Mouse (Mus musculus): ENCODE measurements around the gene Pcmt1. TPM values are rescaled to one million over a fixed set of nuclear protein-coding genes. Genes with fewer than 3 reads are reported as not detected.

Pcmt1 gene
- polyA plus RNA-seq, 1 experiment = 35.5 TPM

DNA sequence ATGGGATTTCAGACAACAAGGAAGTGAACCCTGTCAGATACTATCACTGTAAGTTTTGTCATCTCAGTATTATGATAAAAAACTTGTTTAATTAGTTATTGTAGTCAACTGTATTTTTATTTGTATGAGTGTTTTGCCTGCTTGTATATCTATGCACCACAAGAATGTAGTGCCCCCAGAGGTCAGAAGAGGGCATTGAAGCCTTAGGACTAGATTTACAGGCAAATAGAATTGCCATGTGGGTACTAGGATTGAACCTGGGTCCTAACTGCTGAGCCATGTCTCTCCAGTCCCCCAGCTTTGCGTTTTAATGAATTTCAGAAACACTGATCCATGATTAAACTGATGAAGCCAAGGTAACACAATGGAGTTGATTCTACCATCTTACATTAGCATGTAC lies 7.3 kb downstream of the Pcmt1 start:
- no peak overlapping the region for H3K4me3 ChIP-seq (ENCODE audit: control insufficient read depth, insufficient read depth, low read length)
- DNase-seq = peak; percentile 53
- no peaks in the 10 kb centered on the region for H3K4me1 ChIP-seq (replicated peaks; ENCODE audit: control insufficient read depth, insufficient read depth, low read length)
- TF ChIP-seq POLR2A (IDR thresholded peaks at IDR 0.05; ENCODE audit: control insufficient read depth, extremely low read depth, insufficient read depth, low read length, poor library complexity) = no peak
- no peaks in the 10 kb centered on the region for H3K27me3 ChIP-seq (ENCODE audit: control insufficient read depth, insufficient read depth, low read length)
- no peaks in the 10 kb centered on the region for H3K36me3 ChIP-seq (ENCODE audit: control insufficient read depth, insufficient read depth, low read length)
- no peak overlapping the region for H3K27ac ChIP-seq (ENCODE audit: control insufficient read depth, insufficient read depth, low read length)
- WGBS = 58% methylated on average over 1 of the region's 1 CpGs

DNA sequence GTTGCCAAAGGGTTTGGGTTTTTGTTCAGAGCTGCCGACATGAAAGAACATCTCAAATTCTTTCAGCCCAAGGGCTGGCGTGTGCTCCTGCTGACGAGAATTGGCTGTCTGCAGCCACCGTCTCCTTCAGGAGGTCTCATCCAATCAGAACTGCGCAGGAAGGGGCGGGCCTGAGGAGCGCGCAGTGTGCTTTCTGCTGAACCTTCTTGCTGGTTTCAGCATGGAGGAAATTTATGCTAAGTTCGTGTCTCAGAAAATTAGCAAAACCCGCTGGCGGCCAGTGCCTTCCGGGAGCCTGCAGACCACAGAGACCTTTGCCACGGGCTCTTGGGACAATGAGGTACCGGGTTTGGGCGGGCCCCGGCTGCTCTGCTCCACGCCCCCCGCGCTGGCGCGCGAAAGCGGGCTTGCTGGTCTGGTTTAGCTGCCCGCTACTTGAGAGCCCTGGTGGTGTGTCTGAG lies 13.6 kb downstream of the Pcmt1 start, which contains the start of gene Nup43:
Gene Nup43, plus strand, starts transcription at position 162 of the 461 bp plus-strand sequence.
- no peaks in the 10 kb centered on the region for H3K36me3 ChIP-seq (ENCODE audit: control insufficient read depth, insufficient read depth, low read length)
- no peak within 1 kb of the TSS for H3K27ac ChIP-seq (ENCODE audit: control insufficient read depth, insufficient read depth, low read length)
- peak; percentile 89 for DNase-seq
- TF ChIP-seq CTCF (IDR thresholded peaks at IDR 0.05; ENCODE audit: borderline replicate concordance, control insufficient read depth, extremely low read depth, insufficient read depth, low read length, poor library complexity) = no peak
- 0 out of 2 replicates have a peak, but pooled peaks have one; percentile 37 for TF ChIP-seq POLR2A (IDR thresholded peaks at IDR 0.05; ENCODE audit: control insufficient read depth, extremely low read depth, insufficient read depth, low read length, poor library complexity)
- under 1% methylated on average over 24 of the region's 24 CpGs for WGBS
- peak within 1 kb of the TSS; percentile 79 for H3K4me3 ChIP-seq (ENCODE audit: control insufficient read depth, insufficient read depth, low read length)
- no peaks in the 10 kb centered on the region for H3K27me3 ChIP-seq (ENCODE audit: control insufficient read depth, insufficient read depth, low read length)
- H3K4me1 ChIP-seq (replicated peaks; ENCODE audit: control insufficient read depth, insufficient read depth, low read length) = no peaks in the 10 kb centered on the region; the same call in 1 of the 2 replicates

GRCm38 (mm10) chr10:7664889-7665288 lies 16.0 kb downstream of the Pcmt1 start:
- Histone ChIP-seq H3K4me1 (replicated peaks; ENCODE audit: control insufficient read depth, insufficient read depth, low read length) (no peaks in the 10 kb centered on the region; the same call in 1 of the 2 replicates), H3K27ac (ENCODE audit: control insufficient read depth, insufficient read depth, low read length) (no peak overlapping the region), H3K27me3 (ENCODE audit: control insufficient read depth, insufficient read depth, low read length) (no peaks in the 10 kb centered on the region), H3K4me3 (ENCODE audit: control insufficient read depth, insufficient read depth, low read length) (no peak overlapping the region), H3K36me3 (ENCODE audit: control insufficient read depth, insufficient read depth, low read length) (no peaks in the 10 kb centered on the region)
- no peak for DNase-seq
- 96% methylated on average over 1 of the region's 1 CpGs for WGBS
- TF ChIP-seq POLR2A (IDR thresholded peaks at IDR 0.05; ENCODE audit: control insufficient read depth, extremely low read depth, insufficient read depth, low read length, poor library complexity) = no peak
- TF ChIP-seq CTCF (IDR thresholded peaks at IDR 0.05; ENCODE audit: borderline replicate concordance, control insufficient read depth, extremely low read depth, insufficient read depth, low read length, poor library complexity) = no peak

- no peak for DNase-seq
- Histone ChIP-seq H3K4me3 (ENCODE audit: control insufficient read depth, insufficient read depth, low read length) (no peak overlapping the region), H3K27me3 (ENCODE audit: control insufficient read depth, insufficient read depth, low read length) (no peaks in the 10 kb centered on the region), H3K27ac (ENCODE audit: control insufficient read depth, insufficient read depth, low read length) (no peak overlapping the region), H3K4me1 (replicated peaks; ENCODE audit: control insufficient read depth, insufficient read depth, low read length) (no peaks in the 10 kb centered on the region; the same call in 1 of the 2 replicates), H3K36me3 (ENCODE audit: control insufficient read depth, insufficient read depth, low read length) (no peaks in the 10 kb centered on the region)
- TF ChIP-seq CTCF (IDR thresholded peaks at IDR 0.05; ENCODE audit: borderline replicate concordance, control insufficient read depth, extremely low read depth, insufficient read depth, low read length, poor library complexity) = no peak
- TF ChIP-seq POLR2A (IDR thresholded peaks at IDR 0.05; ENCODE audit: control insufficient read depth, extremely low read depth, insufficient read depth, low read length, poor library complexity) = no peak
- WGBS = 40% methylated on average over 6 of the region's 6 CpGs
Measured at GRCm38 (mm10) chr10:7664027-7664526, 16.9 kb downstream of the Pcmt1 start.

- peak overlapping the region; percentile 81 for H3K4me3 ChIP-seq (ENCODE audit: control insufficient read depth, insufficient read depth, low read length)
- TF ChIP-seq CTCF (IDR thresholded peaks at IDR 0.05; ENCODE audit: borderline replicate concordance, control insufficient read depth, extremely low read depth, insufficient read depth, low read length, poor library complexity) = 0 out of 2 replicates have a peak, but pooled peaks have one; percentile 36
- peak; percentile 91 for TF ChIP-seq POLR2A (IDR thresholded peaks at IDR 0.05; ENCODE audit: control insufficient read depth, extremely low read depth, insufficient read depth, low read length, poor library complexity)
- H3K4me1 ChIP-seq (replicated peaks; ENCODE audit: control insufficient read depth, insufficient read depth, low read length) = no peaks in the 10 kb centered on the region; the same call in 1 of the 2 replicates
- under 1% methylated on average over 64 of the region's 64 CpGs for WGBS
- DNase-seq = peak; percentile 94
- no peak overlapping the region for H3K27ac ChIP-seq (ENCODE audit: control insufficient read depth, insufficient read depth, low read length)
- H3K36me3 ChIP-seq (ENCODE audit: control insufficient read depth, insufficient read depth, low read length) = no peaks in the 10 kb centered on the region
- no peaks in the 10 kb centered on the region for H3K27me3 ChIP-seq (ENCODE audit: control insufficient read depth, insufficient read depth, low read length)
Measured at GRCm38 (mm10) chr10:7663159-7664026, 17.5 kb downstream of the Pcmt1 start.

DNA sequence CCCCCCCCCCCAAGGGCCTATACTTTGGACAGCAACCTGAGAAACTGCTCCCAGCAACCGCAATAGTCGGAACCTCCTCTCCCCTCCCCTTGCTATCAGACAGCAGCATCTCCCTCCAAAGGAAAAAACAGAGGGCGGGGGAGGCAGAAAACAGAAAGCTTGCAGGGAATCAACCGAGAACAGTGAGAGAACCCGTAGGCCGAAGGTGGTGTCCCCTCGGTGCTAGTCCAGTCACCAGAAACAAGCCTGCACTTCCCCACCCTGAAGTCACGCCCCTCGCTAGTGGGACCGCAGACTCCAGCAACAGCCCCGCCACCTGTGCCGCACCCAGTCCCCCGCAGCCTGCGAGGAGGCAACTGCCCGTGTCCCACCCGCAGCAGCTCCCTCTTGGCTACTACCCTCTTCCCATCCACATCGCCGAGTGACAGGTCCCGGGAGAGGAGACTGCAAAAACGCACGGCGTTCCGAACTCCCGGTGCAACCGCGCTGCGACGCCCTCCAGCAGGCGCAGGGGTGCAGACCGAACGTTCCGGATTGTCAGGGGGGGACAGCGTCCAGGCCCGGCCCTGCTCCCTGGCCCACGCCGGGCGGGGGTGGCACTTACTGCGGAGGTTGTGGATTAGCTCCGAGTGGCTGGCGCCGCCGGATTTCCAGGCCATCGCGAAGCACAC lies 18.3 kb downstream of the Pcmt1 start:
- Histone ChIP-seq H3K27me3 (ENCODE audit: control insufficient read depth, insufficient read depth, low read length) (no peaks in the 10 kb centered on the region), H3K4me1 (replicated peaks; ENCODE audit: control insufficient read depth, insufficient read depth, low read length) (no peaks in the 10 kb centered on the region), H3K27ac (ENCODE audit: control insufficient read depth, insufficient read depth, low read length) (no peak overlapping the region), H3K36me3 (ENCODE audit: control insufficient read depth, insufficient read depth, low read length) (no peaks in the 10 kb centered on the region), H3K4me3 (ENCODE audit: control insufficient read depth, insufficient read depth, low read length) (peak overlapping the region; percentile 81)
- no peak for TF ChIP-seq POLR2A (IDR thresholded peaks at IDR 0.05; ENCODE audit: control insufficient read depth, extremely low read depth, insufficient read depth, low read length, poor library complexity)
- TF ChIP-seq CTCF (IDR thresholded peaks at IDR 0.05; ENCODE audit: borderline replicate concordance, control insufficient read depth, extremely low read depth, insufficient read depth, low read length, poor library complexity) = no peak
- WGBS = under 1% methylated on average over 44 of the region's 44 CpGs
- no peak for DNase-seq

All from thymus, adult 2 months (tissue).